Mouse (Mus musculus) cortical plate, adult 2 months (tissue): ENCODE measurements at regions not wholly inside any gene's neighbourhood (a gene's known extent, or its start where the extent isn't known, plus 50 kb on each side); places are given as distances from the start of the nearest gene placed in this dataset.

ENCODE experiments used
- CTCF ChIP-seq: fragments of 200-500 bp; IDR thresholded peaks from 2 replicates; pipeline ENCODE4 v1.5.1; 2011; ENCODE audit warnings: mild to moderate bottlenecking, control low read depth, low read length; ENCODE audit not compliant: insufficient read depth; ENCODE audit errors: extremely low read depth
- POLR2A ChIP-seq: fragments of 200-500 bp; IDR thresholded peaks from 2 replicates; pipeline ENCODE4 v1.6.1; 2011; ENCODE audit warnings: mild to moderate bottlenecking, low read length, control low read depth; ENCODE audit not compliant: insufficient read depth; ENCODE audit errors: extremely low read depth

GRCm38 (mm10) chr15:37165887-37166507 lies 158.4 kb upstream of the Zfp706 start:
- TF ChIP-seq CTCF = no peak
- TF ChIP-seq POLR2A = no peak
